Mouse (Mus musculus): ENCODE results near the gene Ndufs2. TPM values are rescaled to one million over a fixed set of nuclear protein-coding genes. Genes with fewer than 3 reads are reported as not detected.

Gene Ndufs2
- total and polyA plus RNA-seq, 2 experiments from 2014 or later = 203 to 219 TPM

DNA sequence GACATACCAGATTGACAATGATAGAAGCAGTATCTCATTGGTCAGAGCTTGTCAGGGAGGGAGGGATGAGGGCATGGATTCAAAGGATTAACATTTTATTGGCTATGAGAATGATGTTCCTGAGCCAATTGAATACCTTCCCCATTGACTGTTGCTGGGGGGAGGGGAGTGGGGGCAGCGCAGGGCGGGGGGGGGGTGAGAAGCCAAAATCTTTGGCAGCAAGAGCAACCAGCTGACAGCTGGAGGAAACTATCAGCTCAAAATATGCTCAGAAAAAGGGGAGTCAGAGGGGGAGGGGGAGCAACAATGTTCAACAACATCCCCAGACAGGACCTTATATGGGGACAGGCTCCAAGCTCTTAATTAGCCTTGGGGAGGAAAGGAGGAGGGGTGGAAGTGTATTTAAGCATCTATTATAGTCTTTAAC lies 12.0 kb upstream of the Ndufs2 start:
- no peak overlapping the region for H3K9ac ChIP-seq
- WGBS = 3% methylated on average over 2 of the region's 2 CpGs

DNA sequence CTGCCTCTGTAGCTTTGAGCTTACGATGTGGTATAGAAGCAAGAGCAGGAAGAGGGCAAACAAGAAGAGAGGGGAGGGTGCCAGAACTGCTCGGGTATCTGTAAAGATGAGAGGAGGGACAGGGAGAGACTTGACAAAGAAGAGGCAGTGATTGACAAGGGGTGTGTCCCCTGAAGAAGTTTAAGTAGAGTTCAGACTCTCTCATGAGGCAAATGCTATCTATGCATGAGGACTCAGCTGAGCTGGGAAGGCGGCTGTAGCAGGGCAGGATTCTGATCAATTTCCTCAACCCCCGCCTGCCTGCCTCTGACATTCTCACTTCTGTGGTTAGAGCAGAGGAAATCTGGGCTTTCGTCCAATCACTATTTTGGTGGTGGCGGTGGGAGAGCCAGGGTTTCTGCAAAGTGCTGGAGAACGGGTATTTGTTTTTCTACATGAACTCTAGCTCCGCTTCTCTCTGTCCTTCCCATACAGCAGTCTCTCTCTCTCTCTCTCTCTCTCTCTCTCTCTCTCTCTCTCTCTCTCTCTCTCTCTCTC lies 11.5 kb upstream of the Ndufs2 start:
- peak overlapping the region; percentile 50 for H3K4me2 ChIP-seq (ENCODE audit: low read depth)
- no peaks in the 10 kb centered on the region for H3K27me3 ChIP-seq (ENCODE audit: insufficient read depth, low read length)
- peak overlapping the region; percentile 27 for H3K4me3 ChIP-seq (ENCODE audit: low read depth, low read length)
- peaks cover 12% of the 10 kb centered on the region; the same call in 1 of the 2 replicates for H3K4me1 ChIP-seq (ENCODE audit: insufficient read depth)
- ATAC-seq (peak; percentile 82), DNase-seq (peak; percentile 89)
- peak overlapping the region; percentile 40 for H3K9ac ChIP-seq
- H3K27ac ChIP-seq (ENCODE audit: low read depth, low read length) = peak overlapping the region; percentile 91
- no peaks in the 10 kb centered on the region for H3K9me3 ChIP-seq (ENCODE audit: low read length)
- 0 out of 2 replicates have a peak, but pooled peaks cover 6% of the 10 kb centered on the region for H3K36me3 ChIP-seq (ENCODE audit: insufficient read depth)
- TF ChIP-seq CTCF (IDR thresholded peaks at IDR 0.05; ENCODE audit: low read depth) = no peak
- WGBS = 4% methylated on average over 8 of the region's 8 CpGs

More for the DNA sequence above, 12.0 kb upstream of the Ndufs2 start:
- DNase-seq = peak; percentile 83
- Histone ChIP-seq H3K27me3 (ENCODE audit: insufficient read depth, low read length) (no peaks in the 10 kb centered on the region), H3K27ac (ENCODE audit: low read depth, low read length) (peak overlapping the region; percentile 91), H3K9me3 (ENCODE audit: low read length) (no peaks in the 10 kb centered on the region), H3K4me1 (ENCODE audit: insufficient read depth) (peaks cover 12% of the 10 kb centered on the region; the same call in 1 of the 2 replicates), H3K36me3 (ENCODE audit: insufficient read depth) (0 out of 2 replicates have a peak, but pooled peaks cover 6% of the 10 kb centered on the region), H3K4me3 (ENCODE audit: low read depth, low read length) (peak overlapping the region; percentile 27; the same call in 1 of the 2 replicates), H3K4me2 (ENCODE audit: low read depth) (peak overlapping the region; percentile 50)
- ATAC-seq = peak; percentile 93
- no peak for TF ChIP-seq CTCF (IDR thresholded peaks at IDR 0.05; ENCODE audit: low read depth)

DNA sequence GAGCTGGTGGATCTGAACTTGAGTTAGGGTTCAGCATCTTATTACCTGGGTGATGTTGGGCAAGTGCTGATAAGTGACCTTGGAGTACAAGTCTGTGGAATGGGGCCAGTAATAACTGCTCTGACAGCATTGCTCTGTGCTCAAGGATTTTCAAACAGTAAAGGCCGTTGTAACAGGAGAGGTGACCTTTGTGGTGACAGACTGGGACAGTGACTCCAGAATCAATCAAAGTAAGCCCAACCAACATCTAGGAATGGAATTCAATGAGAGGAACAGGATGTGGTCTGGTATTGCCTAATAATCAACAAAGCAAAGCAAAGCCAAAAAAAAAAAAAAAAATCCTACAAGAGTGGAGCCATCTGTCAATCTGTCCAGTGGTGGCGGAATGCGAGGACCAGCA lies 9.1 kb upstream of the Ndufs2 start:
- Histone ChIP-seq H3K4me1 (ENCODE audit: insufficient read depth) (peaks cover 12% of the 10 kb centered on the region; the same call in 1 of the 2 replicates), H3K9me3 (ENCODE audit: low read length) (no peaks in the 10 kb centered on the region), H3K27me3 (ENCODE audit: insufficient read depth, low read length) (no peaks in the 10 kb centered on the region), H3K36me3 (ENCODE audit: insufficient read depth) (0 out of 2 replicates have a peak, but pooled peaks cover 6% of the 10 kb centered on the region), H3K4me2 (ENCODE audit: low read depth) (no peak overlapping the region), H3K27ac (ENCODE audit: low read depth, low read length) (no peak overlapping the region), H3K9ac (no peak overlapping the region), H3K4me3 (ENCODE audit: low read depth, low read length) (no peak overlapping the region)
- DNase-seq = no peak
- 84% methylated on average over 3 of the region's 3 CpGs for WGBS
- no peak for TF ChIP-seq CTCF (IDR thresholded peaks at IDR 0.05; ENCODE audit: low read depth)
- no peak for ATAC-seq

- DNase-seq (no peak), ATAC-seq (no peak)
- Histone ChIP-seq H3K4me1 (ENCODE audit: insufficient read depth) (peaks cover 12% of the 10 kb centered on the region; the same call in 1 of the 2 replicates), H3K4me2 (ENCODE audit: low read depth) (no peak overlapping the region), H3K36me3 (ENCODE audit: insufficient read depth) (0 out of 2 replicates have a peak, but pooled peaks cover 6% of the 10 kb centered on the region), H3K9me3 (ENCODE audit: low read length) (no peaks in the 10 kb centered on the region), H3K27ac (ENCODE audit: low read depth, low read length) (no peak overlapping the region), H3K27me3 (ENCODE audit: insufficient read depth, low read length) (no peaks in the 10 kb centered on the region), H3K9ac (no peak overlapping the region), H3K4me3 (ENCODE audit: low read depth, low read length) (no peak overlapping the region)
- 86% methylated on average over 17 of the region's 17 CpGs for WGBS
- no peak for TF ChIP-seq CTCF (IDR thresholded peaks at IDR 0.05; ENCODE audit: low read depth)
Observed at GRCm38 (mm10) chr1:171258921-171259320, 7.7 kb upstream of the Ndufs2 start.

GRCm38 (mm10) chr1:171257781-171258180 lies 6.6 kb upstream of the Ndufs2 start:
- Histone ChIP-seq H3K27ac (ENCODE audit: low read depth, low read length) (no peak overlapping the region), H3K9me3 (ENCODE audit: low read length) (no peaks in the 10 kb centered on the region), H3K9ac (no peak overlapping the region), H3K4me2 (ENCODE audit: low read depth) (no peak overlapping the region), H3K4me1 (ENCODE audit: insufficient read depth) (0 out of 2 replicates have a peak, but pooled peaks cover 5% of the 10 kb centered on the region), H3K4me3 (ENCODE audit: low read depth, low read length) (no peak overlapping the region), H3K27me3 (ENCODE audit: insufficient read depth, low read length) (no peaks in the 10 kb centered on the region), H3K36me3 (ENCODE audit: insufficient read depth) (0 out of 2 replicates have a peak, but pooled peaks cover 6% of the 10 kb centered on the region)
- ATAC-seq (no peak), DNase-seq (no peak)
- WGBS = 94% methylated on average over 9 of the region's 9 CpGs
- TF ChIP-seq CTCF (IDR thresholded peaks at IDR 0.05; ENCODE audit: low read depth) = no peak

- Histone ChIP-seq H3K36me3 (ENCODE audit: insufficient read depth) (0 out of 2 replicates have a peak, but pooled peaks cover 6% of the 10 kb centered on the region), H3K9me3 (ENCODE audit: low read length) (no peaks in the 10 kb centered on the region), H3K27ac (ENCODE audit: low read depth, low read length) (no peak overlapping the region), H3K4me3 (ENCODE audit: low read depth, low read length) (no peak overlapping the region), H3K4me1 (ENCODE audit: insufficient read depth) (0 out of 2 replicates have a peak, but pooled peaks cover 6% of the 10 kb centered on the region), H3K4me2 (ENCODE audit: low read depth) (no peak overlapping the region), H3K9ac (no peak overlapping the region), H3K27me3 (ENCODE audit: insufficient read depth, low read length) (no peaks in the 10 kb centered on the region)
- TF ChIP-seq CTCF (IDR thresholded peaks at IDR 0.05; ENCODE audit: low read depth) = peak; percentile 83
- DNase-seq (peak; percentile 80), ATAC-seq (peak; percentile 63)
- 70% methylated on average over 15 of the region's 15 CpGs for WGBS
Observed at GRCm38 (mm10) chr1:171256937-171257548, 5.9 kb upstream of the Ndufs2 start.

Data from forebrain, postnatal 0 days (tissue).